Comparison of ENCODE assay signal across 14 mouse cellular contexts in the genomic region with DNA sequence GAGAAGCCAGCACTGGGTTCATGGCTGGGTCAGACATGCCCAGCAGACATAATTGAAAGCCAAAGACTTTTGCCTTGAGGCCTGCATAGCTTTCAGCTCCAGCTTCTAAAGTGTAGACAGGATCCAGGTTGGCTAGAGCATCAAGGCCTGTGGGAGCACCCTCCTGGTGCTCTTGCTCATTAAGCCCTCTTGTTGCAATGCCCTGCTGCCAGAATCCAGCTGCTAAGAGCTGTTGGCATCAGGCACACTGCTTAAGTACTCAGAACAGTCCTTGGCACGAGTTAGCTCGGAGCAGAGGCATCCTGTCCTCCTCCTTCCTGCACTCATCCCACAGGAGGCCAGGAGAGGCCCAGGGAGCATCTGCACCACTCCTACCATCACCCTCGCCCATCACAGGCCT.
"Had no signal": no experiment of that assay in that cellular context is flagged by ENCODE, and none has a peak within 500 bp of the region (broad histone marks: within the 10 kb centered on the region; RNA-seq: fewer than 3 reads in every experiment).

No protein-coding gene starts in this region.

- ATAC-seq: lung, postnatal 0 days; midbrain, embryonic 16.5 days had no signal

- H3K27me3 ChIP-seq: liver, embryonic 15.5 days; midbrain, embryonic 12.5 days; stomach, embryonic 15.5 days had no signal

- DNase-seq: kidney, postnatal 10 days; kidney, postnatal 4 days; lung, adult 2 months; lung, postnatal 36 days; right cerebral cortex, postnatal 14 days; thymus, adult 2 months; thymus, postnatal 25 days had no signal

- H3K9me3 ChIP-seq: limb, embryonic 10.5 days; midbrain, embryonic 12.5 days; stomach, embryonic 15.5 days had no signal

- H3K4me1 ChIP-seq: limb, embryonic 10.5 days; liver, embryonic 15.5 days; midbrain, embryonic 12.5 days; stomach, embryonic 15.5 days had no signal

- H3K9ac ChIP-seq: liver, embryonic 15.5 days; midbrain, embryonic 12.5 days; stomach, embryonic 15.5 days had no signal

- H3K4me2 ChIP-seq: liver, embryonic 11.5 days; liver, embryonic 15.5 days; midbrain, embryonic 12.5 days; stomach, embryonic 15.5 days had no signal

- H3K36me3 ChIP-seq: limb, embryonic 10.5 days; midbrain, embryonic 12.5 days; stomach, embryonic 15.5 days had no signal

- H3K27ac ChIP-seq: limb, embryonic 10.5 days; liver, embryonic 15.5 days; midbrain, embryonic 12.5 days; stomach, embryonic 15.5 days had no signal

- H3K4me3 ChIP-seq: limb, embryonic 10.5 days; liver, embryonic 15.5 days; midbrain, embryonic 12.5 days; stomach, embryonic 15.5 days had no signal
